Mouse (Mus musculus): ENCODE data around the gene Acot12.
A peak's percentile ranks its signal among the peaks of the same experiment; 100 is the strongest.

The Acot12 gene

GRCm38 (mm10) chr13:91741280-91742047 lies at the start of gene Acot12:
TSS of gene Acot12 (plus strand) at chr13:91741512.
- DNase-seq, result peak; percentile 75 to 93

DNA sequence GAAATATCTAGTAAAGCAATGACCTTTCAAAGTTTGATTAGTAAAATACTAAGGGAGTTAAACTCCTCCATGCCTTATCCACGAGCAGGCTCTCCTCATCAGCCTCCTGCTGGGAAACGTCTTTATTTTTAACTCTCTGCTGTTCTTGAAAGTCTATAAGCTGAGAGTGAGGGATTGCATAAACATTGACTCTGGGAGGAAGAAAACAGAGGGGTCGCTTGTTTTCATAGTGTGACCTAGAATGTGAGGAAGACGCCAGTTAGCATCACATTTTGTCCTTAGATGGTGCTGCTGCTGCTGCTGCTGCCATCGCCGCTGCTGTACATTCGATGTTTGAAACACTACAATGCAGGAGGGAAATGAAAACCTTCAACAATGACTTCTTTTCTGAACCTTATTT lies 47.7 kb upstream of the Acot12 start:
- no peak for DNase-seq

DNA sequence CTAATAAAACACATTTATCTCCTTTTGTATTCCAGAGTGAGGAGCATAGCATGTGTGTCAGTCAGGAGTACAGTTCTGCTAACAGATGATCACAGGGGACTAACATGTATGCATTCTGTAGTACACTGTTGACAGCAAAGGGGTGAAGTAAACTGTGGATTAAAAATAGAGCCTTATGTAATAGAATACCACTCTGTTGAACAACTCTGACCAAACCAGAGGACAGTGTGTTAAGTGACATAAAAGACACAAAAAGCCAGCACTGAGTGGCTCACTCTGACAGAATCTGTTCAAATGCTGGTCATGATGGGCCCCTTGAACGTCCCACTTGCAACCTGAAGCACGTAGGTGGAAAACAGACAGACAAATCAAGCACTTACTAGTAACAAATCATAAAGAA lies 45.9 kb upstream of the Acot12 start:
- DNase-seq, result no peak

DNA sequence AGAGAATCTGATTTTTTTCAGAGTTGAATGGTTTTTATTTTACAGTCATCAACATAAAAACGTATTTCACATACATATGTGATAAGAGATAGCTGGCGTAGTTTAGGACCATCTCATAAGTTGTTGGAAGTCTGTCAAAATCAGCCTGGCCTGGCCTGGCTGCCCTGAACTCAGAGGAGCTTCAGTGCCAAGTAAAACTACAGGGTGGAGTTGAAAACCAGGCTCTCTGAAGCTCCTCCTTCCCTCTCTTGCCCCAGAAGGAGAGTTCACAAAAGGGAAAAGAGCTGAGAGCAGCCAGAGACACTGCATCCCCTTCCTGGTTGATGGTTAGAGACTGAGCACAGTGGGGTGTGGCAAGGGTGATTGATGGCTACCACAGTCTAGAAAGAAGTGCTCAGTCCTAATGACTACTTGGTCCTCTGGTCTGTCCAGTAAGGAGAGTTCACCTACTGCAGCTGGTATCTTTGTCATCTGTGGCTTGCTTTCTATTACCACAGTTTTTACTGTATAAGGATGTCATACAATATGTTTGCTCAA lies 45.1 kb upstream of the Acot12 start:
- no peak for DNase-seq

DNA sequence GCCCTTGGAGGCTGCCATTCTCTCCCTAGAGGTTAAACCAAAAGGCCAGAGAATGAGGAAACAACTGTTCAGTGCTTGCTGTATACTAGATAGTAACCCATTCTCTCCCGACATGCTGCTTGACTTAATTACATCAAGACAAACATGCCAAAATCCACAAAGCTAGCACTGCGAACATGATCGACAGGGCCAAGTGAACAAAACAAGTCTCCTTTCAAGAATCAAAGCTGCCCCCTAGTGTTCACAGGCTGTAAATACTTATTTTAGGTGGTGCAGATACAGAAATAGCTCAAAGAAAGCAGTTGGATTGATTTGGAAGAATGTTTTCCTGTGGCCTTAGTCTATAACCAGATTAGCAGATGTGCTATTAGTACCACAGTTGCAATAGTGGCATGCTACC lies 44.3 kb upstream of the Acot12 start:
- DNase-seq, result peak in 1 of 2 experiments; percentile 60

- DNase-seq, result no peak
These were observed 39.0 kb upstream of the Acot12 start for GRCm38 (mm10) chr13:91702337-91702736.

DNA sequence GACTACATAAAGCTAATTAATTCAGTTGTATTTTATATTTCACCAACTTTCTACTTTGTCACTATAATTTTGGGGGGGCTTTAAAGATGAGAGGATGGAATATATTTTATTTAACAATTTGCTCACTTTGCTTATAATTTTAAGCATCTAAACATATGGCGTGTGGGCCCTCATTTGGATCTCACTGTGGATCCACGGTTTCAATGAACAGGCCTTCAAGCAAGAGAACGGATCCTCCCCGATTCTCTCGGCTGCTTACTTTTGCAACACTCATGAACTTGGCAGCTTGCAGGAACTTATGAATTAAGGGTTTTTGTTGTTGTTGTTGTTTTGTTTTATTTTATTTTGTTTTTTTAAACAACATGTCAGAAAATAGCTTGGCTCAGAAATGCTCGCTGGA lies 21.8 kb upstream of the Acot12 start:
- no peak for DNase-seq

DNA sequence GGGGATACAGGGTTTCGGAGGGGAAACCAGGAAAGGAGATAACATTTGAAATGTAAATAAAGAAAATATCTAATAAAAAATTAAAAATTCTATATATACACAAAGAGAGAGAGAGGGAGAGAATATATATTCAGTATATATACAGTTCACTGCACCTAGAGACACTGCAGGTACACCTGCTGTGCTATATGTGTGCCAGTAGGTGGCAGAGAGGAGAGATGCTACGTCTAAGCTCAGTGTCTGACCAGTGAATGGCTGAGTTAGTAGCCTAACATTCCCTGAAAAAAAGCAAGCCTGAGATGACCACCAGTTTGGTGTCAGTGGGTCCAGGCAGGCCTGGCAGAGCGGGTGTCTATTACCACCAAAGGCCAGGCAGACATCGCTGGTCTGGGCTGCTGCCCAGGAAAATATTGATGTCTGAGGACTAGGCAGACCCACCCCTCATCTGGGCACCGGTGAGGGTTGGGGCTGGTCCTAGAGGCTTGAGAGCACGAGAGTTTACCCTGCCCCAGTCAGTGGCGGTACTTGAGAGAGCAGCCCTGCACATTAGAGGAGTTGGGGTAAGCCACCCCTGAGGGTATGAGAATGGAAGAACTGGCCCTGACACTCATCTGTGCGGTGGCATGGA lies 18.1 kb upstream of the Acot12 start:
- DNase-seq, result no peak

DNA sequence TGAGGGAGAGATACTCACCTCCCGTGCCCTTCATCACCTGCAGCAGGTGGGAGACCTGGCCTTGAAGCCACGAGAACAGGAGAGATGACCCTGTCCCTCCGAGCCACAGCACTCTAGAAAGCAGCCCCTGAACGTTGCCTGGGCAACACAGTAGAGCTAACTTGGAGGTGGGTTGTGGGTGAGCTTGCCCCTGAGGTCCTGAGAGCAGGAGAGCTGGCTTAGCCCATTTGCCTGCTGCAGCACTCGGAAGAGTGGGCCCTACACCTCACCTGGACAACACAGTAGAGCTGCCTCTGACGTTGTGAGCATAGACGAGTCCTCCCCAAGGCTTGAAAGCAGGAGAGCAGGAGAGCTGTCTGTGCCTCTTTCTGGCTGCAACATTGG lies 17.6 kb upstream of the Acot12 start:
- DNase-seq, result no peak

- no peak for DNase-seq
These were observed 17.1 kb upstream of the Acot12 start for GRCm38 (mm10) chr13:91724211-91724610.

- DNase-seq, result no peak
These were observed 16.2 kb upstream of the Acot12 start for GRCm38 (mm10) chr13:91725130-91725529.

GRCm38 (mm10) chr13:91727899-91728298 lies 13.4 kb upstream of the Acot12 start:
- no peak for DNase-seq

- DNase-seq, result no peak
These were observed 4.1 kb upstream of the Acot12 start for GRCm38 (mm10) chr13:91737191-91737590.

DNA sequence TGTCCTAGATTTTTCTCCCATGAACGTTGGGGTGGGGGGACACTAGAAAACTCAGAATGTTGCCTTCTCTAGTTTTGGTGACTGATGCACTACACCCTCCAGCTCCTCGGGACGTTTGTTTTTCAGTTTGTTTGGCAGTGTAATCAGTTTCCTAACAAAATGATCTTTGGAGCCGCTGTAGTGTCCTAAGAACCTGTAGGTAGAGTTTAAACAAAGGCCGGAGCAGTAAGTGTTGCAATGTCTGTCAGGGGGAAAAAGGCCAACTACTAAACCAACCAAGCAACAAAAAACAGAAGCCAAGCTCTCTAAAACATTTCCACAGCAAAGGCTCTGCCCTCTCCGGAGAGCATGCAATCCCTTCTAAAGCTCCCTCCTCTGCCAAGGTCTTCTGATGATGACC lies 461 bp upstream of the Acot12 start:
- no peak for DNase-seq

- no peak for DNase-seq
These were observed 1.9 kb downstream of the Acot12 start for GRCm38 (mm10) chr13:91743180-91743579.

DNA sequence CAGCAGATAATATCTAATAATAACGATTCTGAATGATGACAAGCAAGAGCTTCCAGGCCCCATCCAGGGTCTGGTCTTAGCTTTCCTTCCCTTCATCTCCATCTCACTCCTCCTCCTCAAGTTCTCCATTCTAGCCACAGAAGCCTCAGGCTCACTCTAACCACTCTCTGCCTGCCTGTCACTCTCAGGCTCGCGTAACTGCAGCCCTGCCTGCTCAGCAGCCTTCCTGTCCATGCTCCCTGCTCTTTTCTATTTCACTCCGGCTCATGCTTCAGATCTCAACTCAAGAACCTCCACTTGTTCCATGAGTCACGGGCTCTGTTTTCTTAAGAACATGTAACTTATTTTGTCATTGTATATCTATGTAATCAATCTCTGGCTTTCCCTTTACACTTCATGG lies 5.2 kb downstream of the Acot12 start:
- DNase-seq, result no peak

GRCm38 (mm10) chr13:91748401-91748800 lies 7.1 kb downstream of the Acot12 start:
- DNase-seq, result no peak

- no peak for DNase-seq
These were observed 8.7 kb downstream of the Acot12 start for GRCm38 (mm10) chr13:91749981-91750380.

DNA sequence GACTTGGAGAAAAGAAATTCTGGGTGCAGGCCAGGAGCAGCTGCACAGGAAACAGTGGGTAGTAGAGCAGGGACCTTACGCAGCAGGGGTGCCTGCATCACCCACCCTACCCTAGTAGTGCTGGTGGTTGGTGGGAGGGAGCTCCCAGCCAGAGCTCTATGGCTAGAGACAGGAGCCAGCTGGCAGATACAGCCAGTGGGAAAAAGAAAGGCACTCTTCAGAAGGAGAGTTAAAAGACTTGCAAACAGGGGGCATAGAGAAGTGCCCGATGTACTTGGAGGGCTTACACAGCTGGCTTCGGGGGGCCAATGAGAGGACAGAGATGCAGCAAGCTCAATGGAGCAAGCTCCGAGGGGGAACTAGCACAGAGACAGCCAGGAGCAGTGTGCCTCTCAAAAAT lies 12.4 kb downstream of the Acot12 start:
- no peak for DNase-seq

GRCm38 (mm10) chr13:91754762-91755161 lies 13.4 kb downstream of the Acot12 start:
- no peak for DNase-seq

GRCm38 (mm10) chr13:91756230-91756629 lies 14.9 kb downstream of the Acot12 start:
- no peak for DNase-seq

DNA sequence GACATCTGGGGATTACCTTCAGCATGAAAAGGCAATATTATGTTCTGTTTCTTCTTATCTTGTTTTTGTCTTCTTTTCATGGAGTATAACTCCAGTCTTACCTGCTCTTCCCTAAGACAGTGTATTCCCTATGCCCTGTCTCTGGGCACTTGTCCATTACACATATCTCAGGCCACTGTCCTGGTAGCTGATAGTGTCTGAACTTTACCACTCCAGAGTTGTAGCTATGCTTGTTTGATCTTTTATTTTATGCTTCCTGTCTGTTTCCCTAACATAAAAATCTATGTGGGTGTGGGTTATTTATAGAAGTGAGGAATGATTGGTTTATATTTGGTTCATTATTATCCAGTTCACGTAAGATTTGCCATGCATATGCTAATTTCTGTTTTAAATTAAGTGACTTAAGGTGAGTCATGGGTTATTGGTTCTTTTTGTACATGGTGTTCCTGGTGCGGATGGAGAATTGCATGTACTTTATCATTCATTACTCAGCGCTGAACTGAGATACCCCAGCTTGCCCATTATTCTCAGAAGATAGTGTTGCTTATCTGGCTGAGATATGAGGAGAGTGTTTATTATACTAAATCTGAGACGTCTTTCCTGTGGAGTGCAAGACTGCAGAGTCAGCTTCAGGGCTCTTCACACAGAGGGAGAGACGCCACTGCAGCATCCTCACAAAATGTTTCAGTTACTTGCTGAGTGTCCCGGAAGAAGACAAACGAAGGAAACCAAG lies 17.2 kb downstream of the Acot12 start:
- DNase-seq, result no peak

- DNase-seq, result peak in 1 of 2 experiments; percentile 50
These were observed 18.5 kb downstream of the Acot12 start for GRCm38 (mm10) chr13:91759791-91760190.
